In genomic region chr11:104061361-104061760, GRCm38 (mm10) we compare ENCODE assay signal across 17 mouse cellular contexts.
"Had no signal": no experiment of that assay in that cellular context is flagged by ENCODE, and none has a peak within 500 bp of the region (broad histone marks: within the 10 kb centered on the region; RNA-seq: fewer than 3 reads in every experiment).

No protein-coding gene starts in this region.

- H3K4me1 ChIP-seq: lung, embryonic 15.5 days; midbrain, embryonic 13.5 days; midbrain, embryonic 15.5 days had no signal

- H3K4me2 ChIP-seq: liver, embryonic 15.5 days; lung, embryonic 15.5 days; midbrain, embryonic 11.5 days; midbrain, embryonic 13.5 days; midbrain, embryonic 15.5 days; neural tube, embryonic 12.5 days had no signal

- H3K4me3 ChIP-seq: liver, embryonic 15.5 days; lung, embryonic 15.5 days; megakaryocyte, embryonic 14.5 days; midbrain, embryonic 13.5 days; midbrain, embryonic 15.5 days; neural tube, embryonic 12.5 days had no signal

- H3K27me3 ChIP-seq: liver, embryonic 15.5 days; lung, embryonic 15.5 days; midbrain, embryonic 13.5 days; midbrain, embryonic 15.5 days; neural tube, embryonic 12.5 days had no signal

- H3K9me3 ChIP-seq: liver, embryonic 15.5 days; lung, embryonic 15.5 days; megakaryocyte, embryonic 14.5 days; midbrain, embryonic 13.5 days; midbrain, embryonic 15.5 days; neural tube, embryonic 12.5 days had no signal

- H3K9ac ChIP-seq: liver, embryonic 15.5 days; liver, postnatal 0 days; lung, embryonic 15.5 days; midbrain, embryonic 13.5 days; midbrain, embryonic 15.5 days; neural tube, embryonic 12.5 days had no signal

- DNase-seq: liver, postnatal 0 days; lung, adult 2 months; lung, postnatal 14 days; lung, postnatal 36 days; right cerebral cortex, postnatal 14 days; thymus, adult 18-20 months; thymus, postnatal 14 days; thymus, postnatal 36 days had no signal

- ATAC-seq: liver, postnatal 0 days; lung, postnatal 0 days; midbrain, embryonic 13.5 days; midbrain, embryonic 15.5 days had no signal

- H3K27ac ChIP-seq: liver, embryonic 15.5 days; lung, embryonic 15.5 days; macrophage; midbrain, embryonic 13.5 days; midbrain, embryonic 15.5 days; neural tube, embryonic 12.5 days had no signal

- H3K36me3 ChIP-seq: liver, embryonic 15.5 days; lung, embryonic 15.5 days; midbrain, embryonic 13.5 days; midbrain, embryonic 15.5 days; neural tube, embryonic 12.5 days had no signal
